Mouse (Mus musculus) megakaryocyte-erythroid progenitor cell, adult 5-6 weeks (primary cell): ENCODE measurements around the gene Tspan5. TPM values are rescaled to one million over a fixed set of nuclear protein-coding genes. Genes with fewer than 3 reads are reported as not detected.
A peak's percentile ranks its signal among the peaks of the same experiment; 100 is the strongest.

Experiments
- ATAC-seq: replicated peaks from 2 replicates; pipeline ENCODE4 v1.8.0; 2016; ENCODE audit warnings: mild to moderate bottlenecking, inconsistent platforms; ENCODE audit not compliant: severe bottlenecking, poor library complexity, low FRiP score, low TSS enrichment
- total RNA-seq, 2 experiments: library from RNA; stranded (forward) in 1 of 2; stranded (reverse) in 1 of 2; fragments of 200-1000, 215-1000 nt in 1 of 2; fragments of >200 nt in 1 of 2; fragmentation: Nextera tagmentation in 1 of 2; gene quantifications; 2 replicates each; pipeline ENCODE4 v1.2.3; 2014 to 2017

Tspan5 gene
- total RNA-seq (2014; fragmentation: Nextera tagmentation) (1.8 and 3.5 TPM in 2 replicates), total RNA-seq (2017) (3.4 and 7.5 TPM in 2 replicates)

- peak; percentile 60 for ATAC-seq
These were observed at the start of gene Tspan5 for GRCm38 (mm10) chr3:138741649-138742565. Gene Tspan5 (plus strand): TSS chr3:138742195.

- ATAC-seq: no peak
These were observed 49.7 kb upstream of the Tspan5 start for GRCm38 (mm10) chr3:138692302-138692701.

- no peak for ATAC-seq
These were observed 38.6 kb upstream of the Tspan5 start for GRCm38 (mm10) chr3:138703399-138703798.

DNA sequence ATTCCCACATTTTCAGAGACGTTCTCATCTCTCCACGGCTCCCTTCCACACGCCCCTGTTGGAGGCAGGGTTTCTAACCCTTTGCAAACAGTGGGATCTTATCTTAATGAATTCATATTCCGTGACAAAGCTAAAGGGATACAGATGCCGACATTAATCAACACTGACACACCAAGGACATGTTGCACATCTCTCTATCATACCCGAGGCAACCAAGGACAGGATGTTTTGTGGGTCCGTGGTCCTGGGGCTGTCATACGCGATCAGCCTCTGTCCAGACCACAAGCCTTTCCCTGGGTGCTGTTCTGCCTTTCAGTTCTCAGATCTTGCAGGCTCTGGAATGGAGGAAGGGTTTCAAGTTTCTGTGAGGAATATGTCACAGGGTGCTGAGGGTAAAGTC lies 37.5 kb upstream of the Tspan5 start:
- no peak for ATAC-seq

DNA sequence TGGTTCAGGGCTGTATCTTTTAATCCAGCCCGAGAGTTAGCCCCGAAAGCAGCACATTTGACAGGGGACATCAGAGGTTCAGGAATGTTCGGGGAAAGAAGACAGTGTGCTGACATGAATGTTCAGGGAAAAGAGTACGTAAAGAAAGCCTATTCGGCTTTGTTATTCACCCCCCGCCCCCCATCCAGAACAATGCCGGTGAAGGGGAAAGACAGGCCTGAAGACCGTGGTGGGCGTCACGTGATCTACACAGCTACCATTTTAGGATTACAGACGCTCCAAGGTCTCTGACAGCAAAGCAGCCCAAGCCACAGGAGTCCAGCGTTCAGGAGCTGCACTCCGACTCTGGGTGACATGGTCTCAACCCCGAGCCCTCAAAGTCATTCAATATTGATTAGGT lies 36.1 kb upstream of the Tspan5 start:
- no peak for ATAC-seq

DNA sequence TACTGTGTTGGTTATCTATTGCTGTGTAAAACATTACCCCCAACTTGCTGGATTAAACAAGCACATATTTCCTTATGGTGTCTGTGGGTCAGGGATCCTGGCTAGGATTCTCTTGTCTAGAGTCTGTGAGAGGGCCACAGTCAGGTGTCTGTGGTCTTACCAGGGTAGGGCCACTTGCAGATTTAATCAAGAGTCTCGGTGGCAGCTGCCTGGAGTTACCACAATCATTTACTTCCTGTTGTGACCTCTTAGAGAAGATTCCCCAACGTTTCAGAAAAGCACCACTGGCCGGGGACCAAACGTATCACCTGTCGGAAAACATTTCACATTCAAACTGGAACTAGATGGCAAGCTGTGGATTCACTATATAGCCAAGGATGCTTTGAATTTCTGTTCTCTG lies 32.8 kb upstream of the Tspan5 start:
- no peak for ATAC-seq

- no peak for ATAC-seq
These were observed 30.0 kb upstream of the Tspan5 start for GRCm38 (mm10) chr3:138711971-138712370.

DNA sequence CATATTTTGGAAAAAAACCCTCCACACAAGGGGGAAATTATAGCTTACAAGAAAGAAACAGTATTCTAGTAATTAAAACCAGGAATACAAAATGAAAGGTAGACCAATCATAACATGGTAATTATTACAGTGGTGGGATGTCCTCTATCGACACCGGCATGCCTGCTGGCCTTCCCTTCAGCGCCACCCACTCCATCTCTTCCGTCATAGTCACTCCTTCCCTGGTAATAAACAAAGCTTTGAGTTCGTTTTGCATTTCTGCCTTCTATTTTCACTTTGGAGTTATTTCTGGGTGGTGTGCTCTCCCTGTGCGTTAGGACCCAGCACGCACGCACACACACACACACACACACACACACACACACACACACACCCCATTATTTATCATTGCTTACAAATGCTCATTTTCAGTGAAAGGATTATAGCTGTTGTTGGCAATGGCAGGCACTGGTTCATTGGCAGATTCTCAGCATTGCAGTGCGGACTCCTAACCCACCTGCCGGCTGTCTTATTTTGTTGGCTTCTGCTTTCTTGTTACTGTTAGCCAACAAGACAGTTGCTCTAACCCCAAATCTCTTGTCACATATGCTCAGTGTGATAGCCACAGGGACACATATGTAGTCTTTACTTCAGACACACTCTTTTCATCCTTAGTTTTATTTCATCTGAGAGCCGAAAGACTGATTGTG lies 29.4 kb upstream of the Tspan5 start:
- ATAC-seq: no peak

- no peak for ATAC-seq
These were observed 28.9 kb upstream of the Tspan5 start for GRCm38 (mm10) chr3:138713141-138713540.

- ATAC-seq: no peak
These were observed 27.2 kb upstream of the Tspan5 start for GRCm38 (mm10) chr3:138714788-138715187.

- no peak for ATAC-seq
These were observed 26.8 kb upstream of the Tspan5 start for GRCm38 (mm10) chr3:138715212-138715611.

- no peak for ATAC-seq
These were observed 25.0 kb upstream of the Tspan5 start for GRCm38 (mm10) chr3:138717040-138717439.

DNA sequence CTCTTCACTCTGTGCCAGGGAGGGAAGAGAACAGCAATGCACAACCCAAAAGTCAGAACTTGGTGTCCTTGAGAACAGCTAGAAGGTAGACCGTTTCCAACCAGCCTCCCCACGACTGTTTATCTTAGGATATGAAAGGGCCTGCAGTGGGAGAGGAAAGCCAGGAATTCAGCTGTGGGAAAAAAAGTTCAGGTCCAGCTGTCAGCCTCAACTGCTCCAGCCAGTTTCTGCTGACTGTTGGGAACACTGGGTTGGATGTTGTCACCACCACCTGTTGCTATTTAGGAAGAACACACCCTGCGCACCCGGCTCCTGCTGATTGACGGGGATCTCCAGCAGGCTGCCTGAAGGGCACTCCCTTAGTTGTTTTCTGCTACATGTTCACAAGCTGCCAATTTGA lies 19.8 kb upstream of the Tspan5 start:
- ATAC-seq: no peak

- ATAC-seq: no peak
These were observed 14.4 kb upstream of the Tspan5 start for GRCm38 (mm10) chr3:138727571-138727970.

GRCm38 (mm10) chr3:138728840-138729239 lies 13.2 kb upstream of the Tspan5 start:
- ATAC-seq: no peak

DNA sequence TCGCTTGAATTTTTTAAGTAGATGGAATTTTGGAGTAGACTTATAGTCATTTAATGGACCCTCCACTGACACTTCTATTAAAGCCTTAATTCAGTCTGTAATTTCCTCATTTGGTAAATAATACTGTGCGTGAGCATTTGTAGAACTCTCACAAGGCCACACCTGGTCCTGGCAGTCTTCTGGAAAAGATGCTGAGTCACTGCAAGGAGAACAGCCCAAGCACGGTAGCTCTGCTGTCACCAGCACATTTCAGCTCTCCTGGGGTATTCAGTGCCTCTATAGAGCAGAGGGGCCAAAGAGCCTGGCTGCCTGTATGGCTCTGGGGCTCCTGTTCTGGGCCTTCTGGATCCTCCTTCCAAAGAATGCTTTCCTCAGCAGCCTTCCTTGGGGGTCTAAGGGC lies 11.2 kb upstream of the Tspan5 start:
- ATAC-seq: 0 out of 2 replicates have a peak, but pooled peaks have one; percentile 50

DNA sequence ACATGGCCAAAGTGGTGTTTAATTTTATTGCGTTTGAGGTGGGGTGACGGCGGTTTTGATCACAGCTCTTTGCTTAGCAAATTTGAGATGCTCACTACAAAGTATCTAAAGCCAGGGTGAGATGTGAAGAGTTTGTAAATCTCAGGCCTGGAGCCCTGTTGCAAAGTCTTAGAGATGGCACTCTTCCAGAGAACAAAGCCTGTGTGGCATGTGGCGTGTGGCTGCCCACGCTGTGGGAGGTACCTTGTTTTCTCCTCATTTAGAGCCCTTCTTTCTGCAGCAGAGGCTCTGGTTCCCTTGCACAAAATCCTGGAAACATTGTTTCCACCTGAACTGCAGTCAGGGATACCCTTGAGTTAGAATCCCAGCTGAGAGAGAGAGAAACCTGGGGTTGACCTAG lies 6.2 kb upstream of the Tspan5 start:
- no peak for ATAC-seq

DNA sequence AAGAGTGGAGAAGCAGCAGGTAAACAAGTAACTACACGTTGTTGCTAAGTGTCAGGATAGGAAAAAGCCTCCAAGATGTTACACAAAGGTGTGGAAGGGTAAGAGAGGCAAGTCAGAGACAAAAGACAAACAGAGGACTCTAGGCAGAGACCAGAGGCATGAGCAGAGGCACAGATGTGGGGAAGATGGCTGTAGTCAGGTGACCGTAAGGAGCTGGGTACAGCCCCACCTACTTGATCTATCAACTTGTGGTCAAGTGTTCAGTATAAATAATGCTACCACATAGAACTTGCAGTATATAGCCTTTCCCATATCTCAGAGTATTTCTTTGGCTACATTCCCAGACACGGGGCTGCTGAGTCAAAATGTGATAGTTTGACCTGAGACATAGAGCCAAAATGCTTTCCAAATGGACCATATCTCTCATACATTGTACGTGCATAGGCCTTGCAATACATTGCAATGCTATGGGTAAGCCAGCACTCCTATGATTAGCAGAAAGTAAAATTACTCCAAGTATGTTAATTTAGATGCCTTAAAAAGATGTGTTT lies 2.8 kb upstream of the Tspan5 start:
- peak; percentile 32 for ATAC-seq

DNA sequence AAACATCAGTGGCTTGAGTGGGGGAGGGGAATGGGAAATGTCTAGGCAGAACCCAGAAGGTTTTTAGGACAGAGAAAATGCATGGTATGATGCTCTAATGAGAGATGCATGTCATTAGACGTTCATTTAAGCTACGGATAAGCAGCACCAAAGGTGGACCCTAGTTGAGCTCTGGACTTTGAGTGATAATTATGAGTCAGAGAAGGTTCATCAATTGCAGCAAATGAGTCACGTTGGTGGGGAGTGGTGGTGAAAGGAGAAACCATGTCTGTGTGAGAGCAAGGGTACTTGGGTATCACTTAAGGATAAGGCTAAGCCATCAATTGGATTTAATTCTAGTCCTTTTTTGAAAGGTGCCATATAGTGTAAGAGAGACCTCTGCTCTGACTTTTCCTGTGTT lies 1.7 kb upstream of the Tspan5 start:
- ATAC-seq: no peak

GRCm38 (mm10) chr3:138740843-138741540 lies 1.0 kb upstream of the Tspan5 start:
- ATAC-seq: no peak
